Mouse (Mus musculus) stomach, postnatal 0 days (tissue): Measurements from ENCODE around the gene Crk. TPM values are rescaled to one million over a fixed set of nuclear protein-coding genes. Genes with fewer than 3 reads are reported as not detected.

Experiments
- ATAC-seq: fragments of 200-750 bp; cut with Nextera tagmentation; 2 replicates; pipeline ENCODE4 v1.8.0; 2017; ENCODE audit not compliant: low FRiP score, low TSS enrichment
- DNase-seq: peaks from one replicate; pipeline ENCODE4 v3.0.0-alpha.2; 2016; ENCODE audit warnings: low spot score
- H3K27ac ChIP-seq: fragments of 300-500 bp; sonication (generic); replicated peaks from 2 replicates; pipeline ENCODE4 v1.5.1; 2014; ENCODE audit warnings: mild to moderate bottlenecking, control low read depth
- H3K27me3 ChIP-seq: fragments of 300-500 bp; sonication (generic); 2 replicates; pipeline ENCODE4 v1.6.1; 2014; ENCODE audit warnings: low read length; ENCODE audit not compliant: control insufficient read depth, insufficient read depth
- H3K36me3 ChIP-seq: fragments of 300-500 bp; sonication (generic); 2 replicates; pipeline ENCODE4 v1.6.1; 2014; ENCODE audit warnings: low read length, mixed read lengths; ENCODE audit not compliant: control insufficient read depth, insufficient read depth
- H3K4me1 ChIP-seq: fragments of 300-500 bp; sonication (generic); replicated peaks from 2 replicates; pipeline ENCODE4 v1.6.1; 2014; ENCODE audit warnings: antibody characterized with exemption; ENCODE audit not compliant: control insufficient read depth, insufficient read depth
- H3K4me2 ChIP-seq: fragments of 300-500 bp; sonication (generic); replicated peaks from 2 replicates; pipeline ENCODE4 v1.6.1; 2014; ENCODE audit warnings: low read depth, mild to moderate bottlenecking, control low read depth, moderate library complexity
- H3K4me3 ChIP-seq: fragments of 300-500 bp; sonication (generic); 2 replicates; pipeline ENCODE4 v1.5.1; 2014; ENCODE audit warnings: low read depth, low read length, control low read depth
- H3K9ac ChIP-seq: fragments of 300-500 bp; sonication (generic); 2 replicates; pipeline ENCODE4 v1.6.1; 2014; ENCODE audit warnings: mild to moderate bottlenecking, low read length, control low read depth, mixed read lengths
- H3K9me3 ChIP-seq: fragments of 300-500 bp; sonication (generic); 2 replicates; pipeline ENCODE4 v1.6.1; 2016; ENCODE audit warnings: low read length; ENCODE audit not compliant: control insufficient read depth
- CTCF ChIP-seq: IDR thresholded peaks from 2 replicates; pipeline ENCODE4 v1.5.1; 2016; ENCODE audit warnings: antibody characterized with exemption, low read depth, mild to moderate bottlenecking, moderate library complexity
- EP300 ChIP-seq: optimal IDR thresholded peaks from 2 replicates; pipeline ENCODE3; 2016; ENCODE audit warnings: antibody characterized with exemption
- WGBS: fragments of 180-500 bp; shearing (Covaris S2); extraction: QIAGEN DNeasy Blood & Tissue Kit; methylation state at CpG from one replicate; pipeline ENCODE4 v1.1.7; 2014; 5-methylcytosine and 5-hydroxymethylcytosine counted together
- polyA plus RNA-seq: library from polyadenylated mRNA; unstranded; fragments of >200 nt; fragmentation: Nextera tagmentation; extraction: Ambion mirVana; gene quantifications from 2 replicates; pipeline ENCODE4 v1.2.1, GENCODE M21; 2015

Gene Crk
- polyA plus RNA-seq, 1 experiment from 2014 or later, result 68.8 TPM

DNA sequence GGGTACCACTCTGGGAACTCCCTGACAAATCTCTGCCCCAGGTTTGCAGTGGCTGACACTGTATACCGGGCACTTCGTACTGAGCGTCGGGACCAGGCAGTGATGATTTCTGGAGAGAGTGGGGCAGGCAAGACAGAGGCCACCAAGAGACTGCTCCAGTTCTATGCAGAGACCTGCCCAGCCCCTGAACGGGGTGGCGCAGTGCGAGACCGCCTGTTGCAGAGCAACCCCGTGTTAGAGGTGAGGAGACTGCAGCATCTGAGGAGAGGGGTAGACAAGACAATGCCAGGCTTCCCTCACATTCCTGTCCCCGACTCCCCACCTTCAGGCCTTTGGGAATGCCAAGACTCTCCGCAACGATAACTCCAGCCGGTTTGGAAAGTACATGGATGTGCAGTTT, 20.7 kb upstream of the Crk start:
- no peak for DNase-seq
- Histone ChIP-seq H3K27ac (no peak overlapping the region), H3K9ac (no peak overlapping the region), H3K9me3 (no peaks in the 10 kb centered on the region), H3K4me1 (peaks cover 13% of the 10 kb centered on the region), H3K36me3 (peaks cover 34% of the 10 kb centered on the region), H3K4me2 (no peak overlapping the region), H3K27me3 (no peaks in the 10 kb centered on the region), H3K4me3 (no peak overlapping the region)
- ATAC-seq, result no peak
- 90% methylated on average over 13 of the region's 13 CpGs for WGBS
- TF ChIP-seq EP300 (no peak), CTCF (no peak)

DNA sequence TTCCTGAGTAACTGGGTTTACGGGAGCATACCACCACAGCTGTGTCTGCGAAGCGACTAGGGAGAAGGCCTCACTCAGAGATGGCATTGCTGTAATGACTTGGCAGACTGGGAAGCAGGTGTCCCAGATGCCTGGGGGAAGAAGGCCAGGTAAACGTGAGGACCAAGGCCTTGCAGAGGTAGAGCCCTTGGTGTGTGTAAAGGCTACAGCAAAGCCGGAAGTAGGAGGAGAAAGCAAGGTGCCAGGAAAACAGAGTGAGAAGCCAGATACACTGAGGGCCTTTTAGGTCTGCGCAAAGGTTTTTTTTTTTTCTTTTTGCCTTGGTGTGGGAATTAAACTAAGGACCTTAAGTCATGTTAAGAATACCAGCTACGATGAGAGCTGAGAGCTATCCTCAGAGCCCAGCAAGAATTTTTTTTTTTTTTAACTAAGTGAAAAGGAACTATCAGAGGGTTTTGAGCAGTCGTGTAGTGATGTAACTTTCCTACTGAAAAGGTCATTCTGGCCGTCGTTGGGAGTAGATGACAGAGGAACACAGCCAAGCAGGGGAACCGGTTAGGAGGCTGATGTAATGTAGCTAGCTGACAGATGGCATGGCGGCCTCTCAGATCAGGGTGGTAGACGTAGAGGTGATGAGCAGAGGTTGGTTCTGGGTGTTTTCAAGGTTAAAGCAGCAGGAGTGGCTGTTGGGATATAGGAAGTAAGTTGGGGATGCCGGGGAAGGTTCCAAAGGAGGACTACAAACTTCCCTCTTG, 19.9 kb upstream of the Crk start:
- 74% methylated on average over 14 of the region's 14 CpGs for WGBS
- no peaks in the 10 kb centered on the region for H3K9me3 ChIP-seq
- no peak overlapping the region for H3K4me3 ChIP-seq
- peaks cover 35% of the 10 kb centered on the region for H3K36me3 ChIP-seq
- no peak for ATAC-seq
- no peak for DNase-seq
- H3K4me1 ChIP-seq, result peaks cover 13% of the 10 kb centered on the region
- no peak overlapping the region for H3K4me2 ChIP-seq
- no peak for TF ChIP-seq CTCF
- no peak for TF ChIP-seq EP300
- no peak overlapping the region; the same call in 1 of the 2 replicates for H3K9ac ChIP-seq
- H3K27me3 ChIP-seq, result no peaks in the 10 kb centered on the region
- H3K27ac ChIP-seq, result no peak overlapping the region

DNA sequence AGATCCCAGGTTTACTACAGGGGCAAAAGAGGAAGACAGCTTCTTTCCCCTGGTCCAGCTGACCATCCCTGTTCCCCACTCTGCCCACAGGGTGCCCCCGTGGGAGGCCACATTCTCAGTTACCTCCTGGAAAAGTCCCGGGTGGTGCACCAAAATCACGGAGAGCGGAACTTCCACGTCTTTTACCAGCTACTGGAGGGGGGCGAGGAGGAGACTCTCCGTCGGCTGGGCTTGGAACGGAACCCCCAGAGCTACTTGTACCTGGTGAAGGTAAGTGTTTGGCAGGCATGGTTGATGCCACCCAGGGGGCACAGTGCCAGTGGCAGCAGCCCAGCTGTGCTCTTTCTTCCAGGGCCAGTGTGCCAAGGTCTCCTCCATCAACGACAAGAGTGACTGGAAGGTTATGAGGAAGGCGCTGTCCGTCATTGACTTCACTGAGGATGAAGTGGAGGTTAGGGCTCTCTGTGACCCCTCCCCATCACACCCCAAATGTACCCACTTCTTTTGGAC, 18.9 kb upstream of the Crk start:
- no peak for TF ChIP-seq CTCF
- no peak for TF ChIP-seq EP300
- Histone ChIP-seq H3K4me2 (no peak overlapping the region), H3K9ac (no peak overlapping the region), H3K36me3 (peaks cover 38% of the 10 kb centered on the region), H3K27me3 (no peaks in the 10 kb centered on the region), H3K27ac (no peak overlapping the region), H3K4me3 (no peak overlapping the region), H3K9me3 (no peaks in the 10 kb centered on the region), H3K4me1 (peaks cover 4% of the 10 kb centered on the region)
- 93% methylated on average over 12 of the region's 12 CpGs for WGBS
- ATAC-seq (no peak), DNase-seq (no peak)

DNA sequence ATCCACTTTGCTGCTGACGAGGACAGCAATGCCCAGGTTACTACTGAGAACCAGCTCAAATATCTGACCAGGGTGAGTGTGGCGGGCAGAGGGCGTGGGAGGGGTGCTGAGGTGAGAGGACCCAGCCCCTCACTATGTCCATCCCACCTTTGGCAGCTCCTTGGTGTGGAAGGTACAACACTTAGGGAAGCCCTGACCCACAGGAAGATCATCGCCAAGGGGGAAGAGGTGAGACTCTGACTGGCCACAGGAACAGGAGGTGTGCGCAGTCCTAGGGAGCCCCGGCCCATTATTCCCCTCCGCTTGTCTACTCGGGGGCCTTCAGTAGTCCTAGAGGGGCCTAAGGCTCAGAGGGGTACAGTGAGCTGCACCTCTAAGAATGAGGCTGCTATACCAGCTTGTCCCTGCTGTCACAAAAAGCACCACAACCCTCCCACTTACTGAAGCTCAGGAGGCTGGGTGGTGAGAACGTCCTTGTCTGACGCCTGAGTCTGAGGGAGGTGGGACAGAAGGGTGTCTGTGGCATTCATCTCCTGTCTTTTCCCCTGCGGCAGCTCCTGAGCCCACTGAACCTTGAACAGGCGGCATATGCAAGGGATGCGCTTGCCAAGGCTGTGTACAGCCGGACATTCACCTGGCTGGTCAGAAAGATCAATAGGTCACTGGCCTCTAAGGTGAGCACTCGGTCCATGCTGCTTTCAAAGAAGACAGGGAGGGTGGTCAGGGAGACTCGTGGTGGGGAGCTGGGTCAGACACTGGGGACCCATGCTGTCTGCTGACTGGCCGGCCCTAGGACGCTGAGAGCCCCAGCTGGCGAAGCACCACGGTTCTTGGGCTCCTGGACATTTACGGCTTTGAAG, 17.9 kb upstream of the Crk start:
- ATAC-seq, result no peak
- WGBS, result 90% methylated on average over 21 of the region's 21 CpGs
- Histone ChIP-seq H3K36me3 (peaks cover 38% of the 10 kb centered on the region), H3K9me3 (no peaks in the 10 kb centered on the region), H3K4me2 (no peak overlapping the region), H3K27me3 (no peaks in the 10 kb centered on the region), H3K4me1 (peaks cover 3% of the 10 kb centered on the region), H3K27ac (no peak overlapping the region), H3K9ac (no peak overlapping the region), H3K4me3 (no peak overlapping the region)
- DNase-seq, result no peak
- no peak for TF ChIP-seq CTCF
- TF ChIP-seq EP300, result no peak

DNA sequence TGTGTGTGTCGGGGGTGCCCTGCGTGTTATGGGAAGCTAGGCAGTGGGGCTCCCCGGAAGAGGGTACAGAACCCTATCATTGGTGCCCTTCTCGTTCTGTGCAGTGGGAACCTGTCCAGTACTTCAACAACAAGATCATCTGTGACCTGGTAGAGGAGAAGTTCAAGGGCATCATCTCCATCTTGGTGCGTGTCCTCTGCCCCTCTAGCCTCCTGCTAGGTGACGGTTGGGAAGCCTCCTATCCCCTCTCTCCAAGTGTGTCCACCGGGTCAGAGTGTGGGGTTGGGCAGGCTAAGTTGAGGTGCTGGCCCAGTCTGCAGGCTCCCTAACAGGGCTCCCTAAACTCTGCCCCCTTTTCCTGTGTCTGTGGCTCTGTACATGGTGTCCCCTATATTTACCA, 16.9 kb upstream of the Crk start:
- WGBS, result 84% methylated on average over 7 of the region's 7 CpGs
- TF ChIP-seq CTCF, result no peak
- TF ChIP-seq EP300, result no peak

DNA sequence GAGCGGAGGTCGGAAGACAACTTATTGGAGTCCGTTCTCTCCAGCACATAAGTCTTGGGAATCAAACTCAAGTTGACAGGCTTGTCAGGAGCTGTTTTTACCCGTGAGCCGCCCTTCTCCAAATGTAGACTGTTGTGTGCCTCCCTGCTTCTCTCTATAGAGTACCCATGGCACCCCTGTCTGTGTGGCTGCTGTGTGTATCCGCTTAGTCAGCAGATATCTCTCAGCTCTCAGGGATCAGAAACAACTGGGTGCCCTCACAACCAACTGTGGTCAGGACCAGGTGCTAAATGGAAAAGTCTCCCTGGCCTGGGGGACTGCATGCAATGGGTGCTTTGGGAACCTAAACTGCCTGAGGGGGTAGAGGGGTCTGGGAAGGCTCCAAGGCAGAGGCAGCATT, 12.8 kb upstream of the Crk start:
- Histone ChIP-seq H3K27ac (no peak overlapping the region), H3K27me3 (no peaks in the 10 kb centered on the region), H3K4me1 (no peaks in the 10 kb centered on the region), H3K9ac (no peak overlapping the region), H3K4me2 (no peak overlapping the region), H3K9me3 (no peaks in the 10 kb centered on the region), H3K4me3 (no peak overlapping the region), H3K36me3 (peaks cover 50% of the 10 kb centered on the region)
- WGBS, result 89% methylated on average over 6 of the region's 6 CpGs
- no peak for TF ChIP-seq CTCF
- no peak for TF ChIP-seq EP300
- no peak for ATAC-seq
- DNase-seq, result no peak

More for the DNA sequence above, 16.9 kb upstream of the Crk start:
- no peak for DNase-seq
- H3K9ac ChIP-seq, result no peak overlapping the region
- no peaks in the 10 kb centered on the region for H3K27me3 ChIP-seq
- ATAC-seq, result no peak
- no peak overlapping the region for H3K4me3 ChIP-seq
- H3K36me3 ChIP-seq, result peaks cover 46% of the 10 kb centered on the region
- no peak overlapping the region for H3K27ac ChIP-seq
- H3K4me2 ChIP-seq, result no peak overlapping the region
- H3K4me1 ChIP-seq, result no peaks in the 10 kb centered on the region
- H3K9me3 ChIP-seq, result no peaks in the 10 kb centered on the region
